ENCODE assay signal across 8 mouse cellular contexts in genomic region chr13:4608961-4609409, GRCm38 (mm10). TPM values are rescaled to one million over a fixed set of nuclear protein-coding genes. Genes with fewer than 3 reads are reported as not detected.
A peak's percentile ranks its signal among the peaks of the same experiment; 100 is the strongest.
DNase-seq lines count a peak whose midpoint lies in the region; ATAC-seq and TF ChIP-seq lines count a peak whose summit lies in the region.

Gene Akr1e1 (minus strand): TSS chr13:4609174.

- POLR2A ChIA-PET in Patski (lab: Charles Lee), result no interaction called here

- in situ Hi-C loops in Patski (cut with MboI; ENCODE audit: low pct_unique_long_range_greater_than_20kb), result loop anchor here (5.0 to 25.0 kb wide), 3 partner anchors 294 to 497 kb away; no protein-coding TSS in a partner anchor

- peak within 1 kb of the TSS; percentile 78 for H3K27ac ChIP-seq in hindbrain, embryonic 13.5 days

- H3K9me3 ChIP-seq in hindbrain, embryonic 13.5 days, result no peaks in the 10 kb centered on the region

- H3K4me3 ChIP-seq in hindbrain, embryonic 13.5 days, result peak within 1 kb of the TSS; percentile 62

- no peaks in the 10 kb centered on the region; the same call in 1 of the 2 replicates for H3K36me3 ChIP-seq in hindbrain, embryonic 13.5 days

- DNase-seq in Patski (ENCODE audit: low read depth, low spot score), result peak; percentile 53
- DNase-seq in cerebellum, postnatal 14 days, result peak; percentile 87 to 91
- DNase-seq in frontal cortex, postnatal 14 days (ENCODE audit: low spot score in 2 of 2), result peak; percentile 86 to 88
- DNase-seq in layer of hippocampus, postnatal 25 days (ENCODE audit: extremely low spot score in 1 of 2, low spot score in 1 of 2), result peak; percentile 71 to 73
- peak; percentile 94 for DNase-seq in lung, postnatal 25 days (ENCODE audit: low spot score)
- DNase-seq in retina, embryonic 14.5 days (ENCODE audit: low spot score), result peak; percentile 86
- peak; percentile 64 for DNase-seq in thymus, postnatal 4 days

- peak within 1 kb of the TSS; percentile 78 for H3K9ac ChIP-seq in hindbrain, embryonic 13.5 days

- 0 out of 2 replicates have a peak, but pooled peaks cover 5% of the 10 kb centered on the region for H3K4me1 ChIP-seq in hindbrain, embryonic 13.5 days (replicated peaks)

- H3K27me3 ChIP-seq in Patski, result peaks cover 4% of the 10 kb centered on the region
- no peaks in the 10 kb centered on the region for H3K27me3 ChIP-seq in hindbrain, embryonic 13.5 days

- 4% methylated on average over 10 of the region's 10 CpGs for WGBS in hindbrain, embryonic 13.5 days

- peak within 1 kb of the TSS; percentile 59 for H3K4me2 ChIP-seq in hindbrain, embryonic 13.5 days

- ATAC-seq in Patski, result peak; percentile 100
- peak; percentile 100 for ATAC-seq in hindbrain, embryonic 13.5 days (ENCODE audit: low FRiP score)

- CTCF ChIA-PET in Patski (lab: Charles Lee), result interaction anchor here (1.4 kb wide), 1 partner anchor 12 kb away, joined by 3 read pairs; no protein-coding TSS in a partner anchor

- no peak for TF ChIP-seq CTCF in Patski (IDR thresholded peaks at IDR 0.05)

RNA-seq across cellular contexts. Expression of gene Akr1e1, which starts in this region (rescaled TPM):
- polyA plus RNA-seq in Patski (2021), result 34.3 TPM
- polyA plus RNA-seq in hindbrain, embryonic 13.5 days (2015; fragmentation: Nextera tagmentation; extraction: Ambion mirVana), result 42.1 and 52.7 TPM in 2 replicates
- 10 to 100 TPM; 21.9 to 22.7 TPM for total RNA-seq in layer of hippocampus, postnatal 25 days (2021)

Comparison
In these comparisons a context has a peak if more than half of its experiments do, and no peak if none do; other contexts are left out.
1. Peak in every context shown above with its lines: DNase-seq, ATAC-seq, H3K4me3 ChIP-seq and H3K27ac ChIP-seq.